Mouse (Mus musculus): Measurements from ENCODE around the gene Nlgn1.

Gene Nlgn1

GRCm38 (mm10) chr3:25807559-25807958, 524.7 kb downstream of the Nlgn1 start:
- TF ChIP-seq NANOG (IDR thresholded peaks at IDR 0.05; ENCODE audit: borderline replicate concordance, low read length) (no peak), CTCF (conservative IDR thresholded peaks at IDR 0.05; ENCODE audit: low read length) (no peak)
- Histone ChIP-seq H3K9me3 (ENCODE audit: low read length) (no peaks in the 10 kb centered on the region), H3K27me3 (ENCODE audit: insufficient read depth, low read length) (no peaks in the 10 kb centered on the region), H3K4me1 (replicated peaks; ENCODE audit: low read depth, low read length) (no peaks in the 10 kb centered on the region), H3K4me3 (replicated peaks; ENCODE audit: low read length) (no peak overlapping the region), H3K36me3 (ENCODE audit: insufficient read depth, low read length) (no peaks in the 10 kb centered on the region)

- Histone ChIP-seq H3K4me3 (replicated peaks; ENCODE audit: low read length) (no peak overlapping the region), H3K4me1 (replicated peaks; ENCODE audit: low read depth, low read length) (no peaks in the 10 kb centered on the region), H3K36me3 (ENCODE audit: insufficient read depth, low read length) (no peaks in the 10 kb centered on the region), H3K27me3 (ENCODE audit: insufficient read depth, low read length) (no peaks in the 10 kb centered on the region), H3K9me3 (ENCODE audit: low read length) (no peaks in the 10 kb centered on the region)
- no peak for TF ChIP-seq POU5F1 (IDR thresholded peaks at IDR 0.05; ENCODE audit: borderline replicate concordance, low read length)
- TF ChIP-seq NANOG (IDR thresholded peaks at IDR 0.05; ENCODE audit: borderline replicate concordance, low read length), result no peak
- no peak for TF ChIP-seq CTCF (conservative IDR thresholded peaks at IDR 0.05; ENCODE audit: low read length)
Measured at GRCm38 (mm10) chr3:25781651-25782050, 550.6 kb downstream of the Nlgn1 start.

GRCm38 (mm10) chr3:25775437-25775836, 556.8 kb downstream of the Nlgn1 start:
- no peaks in the 10 kb centered on the region for H3K4me1 ChIP-seq (replicated peaks; ENCODE audit: low read depth, low read length)
- TF ChIP-seq POU5F1 (IDR thresholded peaks at IDR 0.05; ENCODE audit: borderline replicate concordance, low read length) (no peak), NANOG (IDR thresholded peaks at IDR 0.05; ENCODE audit: borderline replicate concordance, low read length) (no peak), CTCF (conservative IDR thresholded peaks at IDR 0.05; ENCODE audit: low read length) (no peak)
- H3K27me3 ChIP-seq (ENCODE audit: insufficient read depth, low read length), result no peaks in the 10 kb centered on the region
- H3K9me3 ChIP-seq (ENCODE audit: low read length), result no peaks in the 10 kb centered on the region
- no peak overlapping the region for H3K4me3 ChIP-seq (replicated peaks; ENCODE audit: low read length)
- H3K36me3 ChIP-seq (ENCODE audit: insufficient read depth, low read length), result no peaks in the 10 kb centered on the region

DNA sequence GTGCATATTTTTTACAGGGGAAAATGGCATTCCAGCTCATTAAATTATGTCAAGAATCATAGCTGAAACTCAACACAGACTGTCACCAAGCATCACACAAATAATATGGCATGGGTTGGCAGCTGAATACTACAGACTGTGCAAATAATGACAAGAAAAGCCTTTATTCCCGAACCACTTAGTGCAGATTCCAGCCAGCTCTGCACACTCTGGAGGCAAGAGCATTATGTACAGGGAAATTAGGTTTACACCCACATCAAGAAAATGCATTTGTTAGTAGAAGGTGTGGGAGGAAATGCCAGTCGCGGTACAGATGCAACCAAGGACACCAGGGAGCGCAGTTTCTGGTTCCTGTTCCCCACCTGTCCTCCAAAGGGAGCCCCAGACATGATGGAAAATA, 558.4 kb downstream of the Nlgn1 start:
- Histone ChIP-seq H3K36me3 (ENCODE audit: insufficient read depth, low read length) (no peaks in the 10 kb centered on the region), H3K4me3 (replicated peaks; ENCODE audit: low read length) (no peak overlapping the region), H3K9me3 (ENCODE audit: low read length) (no peaks in the 10 kb centered on the region), H3K4me1 (replicated peaks; ENCODE audit: low read depth, low read length) (no peaks in the 10 kb centered on the region), H3K27me3 (ENCODE audit: insufficient read depth, low read length) (no peaks in the 10 kb centered on the region)
- TF ChIP-seq CTCF (conservative IDR thresholded peaks at IDR 0.05; ENCODE audit: low read length), result no peak
- no peak for TF ChIP-seq POU5F1 (IDR thresholded peaks at IDR 0.05; ENCODE audit: borderline replicate concordance, low read length)
- TF ChIP-seq NANOG (IDR thresholded peaks at IDR 0.05; ENCODE audit: borderline replicate concordance, low read length), result no peak

DNA sequence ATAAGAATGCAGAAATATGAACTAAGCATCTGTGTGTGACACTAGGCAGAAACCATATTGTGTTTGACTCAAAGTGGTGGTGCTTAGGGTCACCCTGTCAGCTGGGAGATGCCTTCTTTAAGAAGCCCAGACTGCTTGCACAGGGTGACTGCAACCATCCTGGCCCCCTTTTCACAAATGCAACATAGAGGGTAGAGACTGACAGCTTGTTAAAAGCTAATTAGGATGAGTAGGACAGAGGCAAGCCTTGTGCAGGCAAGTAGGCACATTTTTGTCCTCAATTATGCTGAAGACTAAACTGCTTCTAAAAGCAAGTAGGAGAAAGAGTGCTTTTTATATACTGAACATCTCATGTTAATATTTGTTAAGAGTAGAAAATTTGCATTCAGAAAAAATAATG, 558.8 kb downstream of the Nlgn1 start:
- Histone ChIP-seq H3K36me3 (ENCODE audit: insufficient read depth, low read length) (no peaks in the 10 kb centered on the region), H3K4me3 (replicated peaks; ENCODE audit: low read length) (no peak overlapping the region), H3K9me3 (ENCODE audit: low read length) (no peaks in the 10 kb centered on the region), H3K4me1 (replicated peaks; ENCODE audit: low read depth, low read length) (no peaks in the 10 kb centered on the region), H3K27me3 (ENCODE audit: insufficient read depth, low read length) (no peaks in the 10 kb centered on the region)
- TF ChIP-seq CTCF (conservative IDR thresholded peaks at IDR 0.05; ENCODE audit: low read length), result no peak
- no peak for TF ChIP-seq NANOG (IDR thresholded peaks at IDR 0.05; ENCODE audit: borderline replicate concordance, low read length)
- no peak for TF ChIP-seq POU5F1 (IDR thresholded peaks at IDR 0.05; ENCODE audit: borderline replicate concordance, low read length)

GRCm38 (mm10) chr3:25763689-25764088, 568.6 kb downstream of the Nlgn1 start:
- no peak overlapping the region for H3K4me3 ChIP-seq (replicated peaks; ENCODE audit: low read length)
- TF ChIP-seq POU5F1 (IDR thresholded peaks at IDR 0.05; ENCODE audit: borderline replicate concordance, low read length) (no peak), NANOG (IDR thresholded peaks at IDR 0.05; ENCODE audit: borderline replicate concordance, low read length) (no peak), CTCF (conservative IDR thresholded peaks at IDR 0.05; ENCODE audit: low read length) (no peak)
- no peaks in the 10 kb centered on the region for H3K27me3 ChIP-seq (ENCODE audit: insufficient read depth, low read length)
- no peaks in the 10 kb centered on the region for H3K4me1 ChIP-seq (replicated peaks; ENCODE audit: low read depth, low read length)
- H3K9me3 ChIP-seq (ENCODE audit: low read length), result no peaks in the 10 kb centered on the region
- H3K36me3 ChIP-seq (ENCODE audit: insufficient read depth, low read length), result no peaks in the 10 kb centered on the region

GRCm38 (mm10) chr3:25757813-25758212, 574.4 kb downstream of the Nlgn1 start:
- H3K4me3 ChIP-seq (replicated peaks; ENCODE audit: low read length), result no peak overlapping the region

GRCm38 (mm10) chr3:25724111-25724510, 608.1 kb downstream of the Nlgn1 start:
- H3K4me3 ChIP-seq (replicated peaks; ENCODE audit: low read length), result no peak overlapping the region
- H3K4me1 ChIP-seq (replicated peaks; ENCODE audit: low read depth, low read length), result no peaks in the 10 kb centered on the region
- no peak for TF ChIP-seq NANOG (IDR thresholded peaks at IDR 0.05; ENCODE audit: borderline replicate concordance, low read length)
- TF ChIP-seq POU5F1 (IDR thresholded peaks at IDR 0.05; ENCODE audit: borderline replicate concordance, low read length), result no peak
- no peak for TF ChIP-seq CTCF (conservative IDR thresholded peaks at IDR 0.05; ENCODE audit: low read length)
- no peaks in the 10 kb centered on the region for H3K27me3 ChIP-seq (ENCODE audit: insufficient read depth, low read length)
- no peaks in the 10 kb centered on the region for H3K36me3 ChIP-seq (ENCODE audit: insufficient read depth, low read length)
- no peaks in the 10 kb centered on the region for H3K9me3 ChIP-seq (ENCODE audit: low read length)

More at GRCm38 (mm10) chr3:25757813-25758212, 574.4 kb downstream of the Nlgn1 start:
- Histone ChIP-seq H3K4me1 (replicated peaks; ENCODE audit: low read depth, low read length) (no peaks in the 10 kb centered on the region), H3K27me3 (ENCODE audit: insufficient read depth, low read length) (no peaks in the 10 kb centered on the region), H3K36me3 (ENCODE audit: insufficient read depth, low read length) (no peaks in the 10 kb centered on the region), H3K9me3 (ENCODE audit: low read length) (no peaks in the 10 kb centered on the region)
- TF ChIP-seq NANOG (IDR thresholded peaks at IDR 0.05; ENCODE audit: borderline replicate concordance, low read length) (no peak), CTCF (conservative IDR thresholded peaks at IDR 0.05; ENCODE audit: low read length) (no peak), POU5F1 (IDR thresholded peaks at IDR 0.05; ENCODE audit: borderline replicate concordance, low read length) (no peak)

GRCm38 (mm10) chr3:25721464-25721863, 610.8 kb downstream of the Nlgn1 start:
- TF ChIP-seq NANOG (IDR thresholded peaks at IDR 0.05; ENCODE audit: borderline replicate concordance, low read length) (no peak), POU5F1 (IDR thresholded peaks at IDR 0.05; ENCODE audit: borderline replicate concordance, low read length) (no peak), CTCF (conservative IDR thresholded peaks at IDR 0.05; ENCODE audit: low read length) (no peak)
- no peaks in the 10 kb centered on the region for H3K9me3 ChIP-seq (ENCODE audit: low read length)
- no peaks in the 10 kb centered on the region for H3K36me3 ChIP-seq (ENCODE audit: insufficient read depth, low read length)
- H3K27me3 ChIP-seq (ENCODE audit: insufficient read depth, low read length), result no peaks in the 10 kb centered on the region
- no peak overlapping the region for H3K4me3 ChIP-seq (replicated peaks; ENCODE audit: low read length)
- H3K4me1 ChIP-seq (replicated peaks; ENCODE audit: low read depth, low read length), result no peaks in the 10 kb centered on the region
